Mouse (Mus musculus) lung, adult 2 months (tissue): ENCODE measurements around the gene Ccl22.

Experiments
- CTCF ChIP-seq: fragments of 200-500 bp; IDR thresholded peaks from 2 replicates; pipeline ENCODE4 v1.5.1; 2011; ENCODE audit warnings: mild to moderate bottlenecking, low read length, control low read depth; ENCODE audit not compliant: insufficient read depth
- POLR2A ChIP-seq: fragments of 200-500 bp; IDR thresholded peaks from 2 replicates; pipeline ENCODE4 v1.6.1; 2011; ENCODE audit warnings: low read depth, mild to moderate bottlenecking, control low read depth, low read length, borderline replicate concordance; ENCODE audit errors: extremely low read depth

- no peak for TF ChIP-seq CTCF
- no peak for TF ChIP-seq POLR2A
Observed at GRCm38 (mm10) chr8:94740591-94740990, 4.8 kb upstream of the Ccl22 start.
